Mouse (Mus musculus): Measurements from ENCODE around the gene Hif3a.
A peak's percentile ranks its signal among the peaks of the same experiment; 100 is the strongest.

The Hif3a gene

GRCm38 (mm10) chr7:17056081-17056581, 6.1 kb downstream of the Hif3a start:
- DNase-seq: peak; percentile 95

GRCm38 (mm10) chr7:17055287-17055946, 6.8 kb downstream of the Hif3a start:
- DNase-seq: no peak

GRCm38 (mm10) chr7:17054325-17054989, 7.8 kb downstream of the Hif3a start:
- DNase-seq: no peak

GRCm38 (mm10) chr7:17050933-17051594, 11.2 kb downstream of the Hif3a start:
- peak; percentile 78 for DNase-seq

- no peak for DNase-seq
These were observed 11.7 kb downstream of the Hif3a start for GRCm38 (mm10) chr7:17050491-17050890.

GRCm38 (mm10) chr7:17048431-17049190, 13.6 kb downstream of the Hif3a start:
- DNase-seq: no peak

- DNase-seq: no peak
These were observed 15.1 kb downstream of the Hif3a start for GRCm38 (mm10) chr7:17047041-17047682.

- no peak for DNase-seq
These were observed 16.5 kb downstream of the Hif3a start for GRCm38 (mm10) chr7:17045743-17046142.

- no peak for DNase-seq
These were observed 22.9 kb downstream of the Hif3a start for GRCm38 (mm10) chr7:17039373-17039772.

- no peak for DNase-seq
These were observed 24.1 kb downstream of the Hif3a start for GRCm38 (mm10) chr7:17038018-17038695.

GRCm38 (mm10) chr7:17030239-17030638, 32.0 kb downstream of the Hif3a start:
- DNase-seq: no peak

GRCm38 (mm10) chr7:17028923-17029322, 33.3 kb downstream of the Hif3a start:
- no peak for DNase-seq

GRCm38 (mm10) chr7:17027588-17028343, 34.5 kb downstream of the Hif3a start, which contains the start of gene Ppp5c:
Gene Ppp5c, minus strand, starts transcription at chr7:17027924.
- DNase-seq: peak; percentile 95

- peak; percentile 73 for DNase-seq
These were observed 35.3 kb downstream of the Hif3a start for GRCm38 (mm10) chr7:17026710-17027587.

- no peak for DNase-seq
These were observed 36.2 kb downstream of the Hif3a start for GRCm38 (mm10) chr7:17025896-17026622.

- no peak for DNase-seq
These were observed 36.7 kb downstream of the Hif3a start for GRCm38 (mm10) chr7:17025505-17025894.

- peak; percentile 33 for DNase-seq
These were observed 37.3 kb downstream of the Hif3a start for GRCm38 (mm10) chr7:17024814-17025504.

- DNase-seq: peak; percentile 62
These were observed 38.1 kb downstream of the Hif3a start for GRCm38 (mm10) chr7:17024141-17024540.

GRCm38 (mm10) chr7:17023701-17024100, 38.5 kb downstream of the Hif3a start:
- no peak for DNase-seq
